Mouse (Mus musculus) hindbrain, embryonic 11.5 days (tissue): ENCODE measurements around the gene Mfng. TPM values are rescaled to one million over a fixed set of nuclear protein-coding genes. Genes with fewer than 3 reads are reported as not detected.
A peak's percentile ranks its signal among the peaks of the same experiment; 100 is the strongest.

Source experiments
- ATAC-seq: fragments of 200-750 bp; cut with Nextera tagmentation; 2 replicates; pipeline ENCODE4 v1.8.0; 2017; ENCODE audit warnings: mild to moderate bottlenecking, moderate TSS enrichment, moderate library complexity; ENCODE audit not compliant: low FRiP score
- DNase-seq: peaks from one replicate; pipeline ENCODE4 v3.0.0-alpha.2; 2015; ENCODE audit warnings: low spot score
- H3K27ac ChIP-seq: fragments of 300-500 bp; sonication (generic); 2 replicates; pipeline ENCODE4 v1.5.1; 2014; ENCODE audit warnings: mild to moderate bottlenecking, low read depth, low read length
- H3K27me3 ChIP-seq: fragments of 300-500 bp; sonication (generic); 2 replicates; pipeline ENCODE4 v1.6.1; 2014; ENCODE audit warnings: mild to moderate bottlenecking, low read length, moderate library complexity, mixed read lengths; ENCODE audit not compliant: control insufficient read depth, insufficient read depth
- H3K36me3 ChIP-seq: fragments of 300-500 bp; sonication (generic); 2 replicates; pipeline ENCODE4 v1.6.1; 2014; ENCODE audit warnings: mild to moderate bottlenecking, low read length, moderate library complexity, mixed read lengths; ENCODE audit not compliant: control insufficient read depth, insufficient read depth
- H3K4me1 ChIP-seq: fragments of 300-500 bp; sonication (generic); replicated peaks from 2 replicates; pipeline ENCODE4 v1.6.1; 2014; ENCODE audit warnings: low read length, mixed read lengths; ENCODE audit not compliant: control insufficient read depth, insufficient read depth
- H3K4me2 ChIP-seq: fragments of 300-500 bp; sonication (generic); replicated peaks from 2 replicates; pipeline ENCODE4 v1.6.1; 2014; ENCODE audit warnings: mild to moderate bottlenecking, low read depth, low read length
- H3K4me3 ChIP-seq: fragments of 300-500 bp; sonication (generic); 2 replicates; pipeline ENCODE4 v1.5.1; 2014; ENCODE audit warnings: low read depth, low read length
- H3K9ac ChIP-seq: fragments of 300-500 bp; sonication (generic); 2 replicates; pipeline ENCODE4 v1.6.1; 2014; ENCODE audit warnings: low read depth, low read length
- H3K9me3 ChIP-seq: fragments of 300-500 bp; sonication (generic); 2 replicates; pipeline ENCODE4 v1.6.1; 2016; ENCODE audit warnings: low read length; ENCODE audit not compliant: control insufficient read depth
- WGBS: fragments of 180-500 bp; shearing (Covaris S2); extraction: QIAGEN DNeasy Blood & Tissue Kit; methylation state at CpG from one replicate; pipeline ENCODE4 v1.1.7; 2014; 5-methylcytosine and 5-hydroxymethylcytosine counted together
- polyA plus RNA-seq: library from polyadenylated mRNA; unstranded; fragments of >200 nt; fragmentation: Nextera tagmentation; extraction: Ambion mirVana; gene quantifications from 2 replicates; pipeline ENCODE4 v1.2.1, GENCODE M21; 2014

Mfng gene
- polyA plus RNA-seq, 1 experiment from 2014 or later: 34.7 TPM

GRCm38 (mm10) chr15:78785258-78785657 lies 12.0 kb upstream of the Mfng start:
- no peak for ATAC-seq
- H3K4me1 ChIP-seq: no peaks in the 10 kb centered on the region; the same call in none of the 2 replicates

DNA sequence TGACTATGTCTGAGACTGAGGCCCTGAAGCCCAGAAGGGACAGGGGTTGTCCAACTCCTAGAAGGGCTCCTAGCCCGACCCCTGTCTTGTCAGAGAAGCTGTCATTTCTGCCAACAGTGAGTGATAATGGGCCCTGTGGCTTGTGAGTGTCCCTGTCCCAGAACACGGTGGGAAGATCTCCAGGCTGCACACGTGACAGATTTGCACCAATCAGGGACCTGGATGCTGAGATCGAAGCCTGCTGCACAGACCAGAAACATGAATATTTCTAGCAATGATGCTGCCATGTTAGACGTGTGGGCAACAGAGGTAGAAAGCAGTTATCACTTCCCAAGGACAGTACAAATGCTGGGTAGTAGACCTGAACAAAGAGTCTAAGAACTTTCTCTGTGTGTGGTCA lies 11.2 kb upstream of the Mfng start:
- WGBS: 78% methylated on average over 5 of the region's 5 CpGs
- peaks cover 1% of the 10 kb centered on the region; the same call in 1 of the 2 replicates for H3K27me3 ChIP-seq
- H3K9ac ChIP-seq: no peak overlapping the region
- H3K4me3 ChIP-seq: no peak overlapping the region
- DNase-seq (no peak), ATAC-seq (no peak)
- no peaks in the 10 kb centered on the region for H3K9me3 ChIP-seq
- H3K4me2 ChIP-seq: no peak overlapping the region
- H3K36me3 ChIP-seq: no peaks in the 10 kb centered on the region
- H3K4me1 ChIP-seq: no peaks in the 10 kb centered on the region; the same call in none of the 2 replicates
- no peak overlapping the region for H3K27ac ChIP-seq

More at GRCm38 (mm10) chr15:78785258-78785657, 12.0 kb upstream of the Mfng start:
- DNase-seq: no peak
- Histone ChIP-seq H3K27me3 (no peaks in the 10 kb centered on the region), H3K4me3 (no peak overlapping the region), H3K36me3 (no peaks in the 10 kb centered on the region), H3K27ac (no peak overlapping the region), H3K9me3 (no peaks in the 10 kb centered on the region), H3K4me2 (no peak overlapping the region), H3K9ac (no peak overlapping the region)
- WGBS: 95% methylated on average over 7 of the region's 7 CpGs

- H3K4me3 ChIP-seq: no peak overlapping the region
- no peak overlapping the region for H3K4me2 ChIP-seq
- H3K36me3 ChIP-seq: no peaks in the 10 kb centered on the region
- no peak overlapping the region for H3K27ac ChIP-seq
- no peaks in the 10 kb centered on the region for H3K9me3 ChIP-seq
- H3K9ac ChIP-seq: no peak overlapping the region
- peaks cover 2% of the 10 kb centered on the region for H3K4me1 ChIP-seq
- DNase-seq (no peak), ATAC-seq (no peak)
- whole genome bisulfite sequencing: 68% methylated on average over 14 of the region's 14 CpGs
- H3K27me3 ChIP-seq: peaks cover 2% of the 10 kb centered on the region; the same call in 1 of the 2 replicates
Observed at GRCm38 (mm10) chr15:78782348-78783103, 9.3 kb upstream of the Mfng start.

- no peak overlapping the region for H3K9ac ChIP-seq
- WGBS: 86% methylated on average over 7 of the region's 7 CpGs
- no peak for DNase-seq
- no peaks in the 10 kb centered on the region for H3K36me3 ChIP-seq
- H3K9me3 ChIP-seq: no peaks in the 10 kb centered on the region
- peaks cover 2% of the 10 kb centered on the region; the same call in 1 of the 2 replicates for H3K27me3 ChIP-seq
- peaks cover 2% of the 10 kb centered on the region for H3K4me1 ChIP-seq
- no peak overlapping the region for H3K4me3 ChIP-seq
- H3K4me2 ChIP-seq: no peak overlapping the region
- no peak for ATAC-seq
- no peak overlapping the region for H3K27ac ChIP-seq
Observed at GRCm38 (mm10) chr15:78780908-78781307, 7.6 kb upstream of the Mfng start.

- DNase-seq (no peak), ATAC-seq (no peak)
- WGBS: 93% methylated on average over 14 of the region's 14 CpGs
- Histone ChIP-seq H3K4me3 (no peak overlapping the region), H3K27me3 (peaks cover 2% of the 10 kb centered on the region; the same call in 1 of the 2 replicates), H3K36me3 (no peaks in the 10 kb centered on the region), H3K4me1 (peaks cover 2% of the 10 kb centered on the region; the same call in 1 of the 2 replicates), H3K27ac (no peak overlapping the region), H3K4me2 (no peak overlapping the region), H3K9me3 (no peaks in the 10 kb centered on the region), H3K9ac (no peak overlapping the region)
Observed at GRCm38 (mm10) chr15:78780359-78780758, 7.1 kb upstream of the Mfng start.

DNA sequence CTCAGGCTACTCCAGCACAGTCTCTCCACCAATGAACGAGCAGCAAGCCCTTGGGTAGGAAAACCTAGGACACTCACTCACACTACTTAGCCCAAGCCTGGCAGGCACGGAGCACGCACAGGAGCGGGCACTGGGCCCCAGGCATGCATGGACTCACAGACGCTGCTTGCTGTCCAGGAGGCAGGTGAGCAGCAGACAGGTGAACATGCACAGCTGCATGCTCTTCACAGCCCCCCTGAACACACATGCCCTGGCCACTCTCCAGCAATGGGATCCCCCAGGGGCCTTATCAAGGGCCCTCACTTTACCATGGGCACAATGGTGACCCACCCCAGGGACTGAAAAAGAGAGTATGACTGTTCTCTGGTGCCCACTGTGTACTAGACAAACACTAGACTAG lies 6.4 kb upstream of the Mfng start:
- DNase-seq (no peak), ATAC-seq (no peak)
- H3K27ac ChIP-seq: no peak overlapping the region
- H3K9ac ChIP-seq: no peak overlapping the region
- H3K4me1 ChIP-seq: peaks cover 2% of the 10 kb centered on the region; the same call in 1 of the 2 replicates
- H3K36me3 ChIP-seq: no peaks in the 10 kb centered on the region
- no peaks in the 10 kb centered on the region for H3K9me3 ChIP-seq
- H3K27me3 ChIP-seq: peaks cover 2% of the 10 kb centered on the region; the same call in 1 of the 2 replicates
- no peak overlapping the region for H3K4me3 ChIP-seq
- WGBS: 90% methylated on average over 5 of the region's 5 CpGs
- no peak overlapping the region for H3K4me2 ChIP-seq

- H3K9me3 ChIP-seq: no peaks in the 10 kb centered on the region
- H3K9ac ChIP-seq: 0 out of 2 replicates have a peak overlapping the region, but pooled peaks have one; percentile 31
- H3K27ac ChIP-seq: no peak overlapping the region
- H3K36me3 ChIP-seq: no peaks in the 10 kb centered on the region
- WGBS: 77% methylated on average over 8 of the region's 8 CpGs
- DNase-seq (no peak), ATAC-seq (no peak)
- H3K4me2 ChIP-seq: no peak overlapping the region
- H3K4me1 ChIP-seq: peaks cover 3% of the 10 kb centered on the region; the same call in 1 of the 2 replicates
- H3K4me3 ChIP-seq: no peak overlapping the region
- peaks cover 2% of the 10 kb centered on the region; the same call in 1 of the 2 replicates for H3K27me3 ChIP-seq
Observed at GRCm38 (mm10) chr15:78779253-78779652, 6.0 kb upstream of the Mfng start.

GRCm38 (mm10) chr15:78778077-78778870 lies 5.0 kb upstream of the Mfng start:
- Histone ChIP-seq H3K4me1 (peaks cover 9% of the 10 kb centered on the region; the same call in 1 of the 2 replicates), H3K4me2 (no peak overlapping the region), H3K27me3 (peaks cover 2% of the 10 kb centered on the region; the same call in 1 of the 2 replicates), H3K4me3 (no peak overlapping the region), H3K9ac (no peak overlapping the region), H3K27ac (peak overlapping the region; percentile 36; the same call in 1 of the 2 replicates), H3K9me3 (no peaks in the 10 kb centered on the region), H3K36me3 (no peaks in the 10 kb centered on the region)
- DNase-seq: peak; percentile 95
- ATAC-seq: peak; percentile 50; the same call in 1 of the 2 replicates
- WGBS: 54% methylated on average over 13 of the region's 15 CpGs
